Mouse (Mus musculus): ENCODE measurements around the gene Rnf128. TPM values are rescaled to one million over a fixed set of nuclear protein-coding genes. Genes with fewer than 3 reads are reported as not detected.
"Not testable (repeated sequence)": the region's sequence is repeated elsewhere in the genome, so short reads cannot be mapped to it uniquely, and the experiment has no call there.

Gene Rnf128
- polyA plus RNA-seq, 1 experiment from 2014 or later, result 35.9 TPM

- no peaks in the 10 kb centered on the region for H3K9me3 ChIP-seq (replicated peaks)
- no peak for ATAC-seq (replicated peaks; ENCODE audit: low FRiP score)
- 0 out of 2 replicates have a peak overlapping the region, but pooled peaks have one; percentile 13 for H3K27ac ChIP-seq
- H3K4me2 ChIP-seq, result no peak overlapping the region
- no peak overlapping the region for H3K9ac ChIP-seq
- 54% methylated on average over 5 of the region's 5 CpGs for WGBS
- no peaks in the 10 kb centered on the region for H3K4me1 ChIP-seq
- H3K36me3 ChIP-seq, result no peaks in the 10 kb centered on the region
- H3K27me3 ChIP-seq, result peaks cover 11% of the 10 kb centered on the region
- H3K4me3 ChIP-seq (replicated peaks), result no peak overlapping the region
Observed at GRCm38 (mm10) chrX:139562255-139562924, 726 bp upstream of the Rnf128 start.

- Histone ChIP-seq H3K9ac (no peak overlapping the region), H3K27ac (no peak overlapping the region), H3K36me3 (no peaks in the 10 kb centered on the region), H3K27me3 (peaks cover 8% of the 10 kb centered on the region), H3K4me2 (no peak overlapping the region), H3K4me3 (replicated peaks) (no peak overlapping the region), H3K9me3 (replicated peaks) (no peaks in the 10 kb centered on the region), H3K4me1 (no peaks in the 10 kb centered on the region)
- no peak for ATAC-seq (replicated peaks; ENCODE audit: low FRiP score)
- 78% methylated on average over 3 of the region's 3 CpGs for WGBS
Observed at GRCm38 (mm10) chrX:139570054-139570453, 6.9 kb downstream of the Rnf128 start.

GRCm38 (mm10) chrX:139578649-139579278 is 15.6 kb downstream of the Rnf128 start:
- Histone ChIP-seq H3K9me3 (replicated peaks) (0 out of 2 replicates have a peak, but pooled peaks cover 3% of the 10 kb centered on the region), H3K4me3 (replicated peaks) (no peak overlapping the region), H3K4me1 (no peaks in the 10 kb centered on the region), H3K4me2 (no peak overlapping the region), H3K9ac (no peak overlapping the region), H3K36me3 (no peaks in the 10 kb centered on the region), H3K27ac (no peak overlapping the region), H3K27me3 (peaks cover 7% of the 10 kb centered on the region; the same call in 1 of the 2 replicates)
- WGBS, result 55% methylated on average over 6 of the region's 6 CpGs
- peak; percentile 73 for ATAC-seq (replicated peaks; ENCODE audit: low FRiP score)

DNA sequence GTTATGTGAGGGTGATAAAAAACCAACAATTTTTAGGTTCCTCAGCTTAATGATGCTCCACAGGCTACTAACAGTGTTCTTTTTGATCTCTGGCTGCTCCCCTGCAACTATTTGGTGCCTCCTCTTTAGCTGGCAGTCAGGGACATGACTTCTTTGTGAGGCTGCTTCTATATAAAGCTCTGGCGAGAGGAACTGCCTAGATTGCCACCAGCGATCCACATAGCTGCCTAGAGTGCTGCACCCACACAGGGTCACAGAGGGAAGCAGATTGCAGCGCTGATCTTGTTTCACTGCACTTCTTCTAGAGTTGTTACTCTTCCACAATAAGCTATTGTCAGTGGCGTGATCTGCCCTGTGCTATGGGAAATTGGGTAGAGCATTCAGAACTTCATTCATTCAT is 20.5 kb downstream of the Rnf128 start:
- H3K9ac ChIP-seq, result no peak overlapping the region
- ATAC-seq (replicated peaks; ENCODE audit: low FRiP score), result no peak
- H3K4me3 ChIP-seq (replicated peaks), result no peak overlapping the region
- H3K9me3 ChIP-seq (replicated peaks), result 0 out of 2 replicates have a peak, but pooled peaks cover 3% of the 10 kb centered on the region
- H3K4me2 ChIP-seq, result no peak overlapping the region
- 35% methylated on average over 4 of the region's 4 CpGs for WGBS
- peaks cover 10% of the 10 kb centered on the region; the same call in 1 of the 2 replicates for H3K27me3 ChIP-seq
- no peak overlapping the region for H3K27ac ChIP-seq
- no peaks in the 10 kb centered on the region for H3K36me3 ChIP-seq
- H3K4me1 ChIP-seq, result no peaks in the 10 kb centered on the region

- 71% methylated on average over 2 of the region's 2 CpGs for WGBS
- H3K27me3 ChIP-seq, result peaks cover 15% of the 10 kb centered on the region; the same call in 1 of the 2 replicates
- not testable (repeated sequence) for ATAC-seq (replicated peaks; ENCODE audit: low FRiP score)
Observed at GRCm38 (mm10) chrX:139586676-139587075, 23.6 kb downstream of the Rnf128 start.

GRCm38 (mm10) chrX:139596404-139596803 is 33.3 kb downstream of the Rnf128 start:
- peaks cover 24% of the 10 kb centered on the region for H3K27me3 ChIP-seq
- no peaks in the 10 kb centered on the region for H3K4me1 ChIP-seq
- WGBS, result 82% methylated on average over 6 of the region's 6 CpGs
- no peaks in the 10 kb centered on the region for H3K36me3 ChIP-seq
- H3K4me3 ChIP-seq (replicated peaks), result no peak overlapping the region
- H3K4me2 ChIP-seq, result no peak overlapping the region
- ATAC-seq (replicated peaks; ENCODE audit: low FRiP score), result no peak
- no peak overlapping the region for H3K27ac ChIP-seq
- H3K9ac ChIP-seq, result no peak overlapping the region
- no peaks in the 10 kb centered on the region for H3K9me3 ChIP-seq (replicated peaks)

More at GRCm38 (mm10) chrX:139586676-139587075, 23.6 kb downstream of the Rnf128 start:
- H3K27ac ChIP-seq; H3K4me1 ChIP-seq; H3K36me3 ChIP-seq; H3K9ac ChIP-seq; H3K9me3 ChIP-seq (replicated peaks); H3K4me2 ChIP-seq; H3K4me3 ChIP-seq (replicated peaks): not testable (repeated sequence)

DNA sequence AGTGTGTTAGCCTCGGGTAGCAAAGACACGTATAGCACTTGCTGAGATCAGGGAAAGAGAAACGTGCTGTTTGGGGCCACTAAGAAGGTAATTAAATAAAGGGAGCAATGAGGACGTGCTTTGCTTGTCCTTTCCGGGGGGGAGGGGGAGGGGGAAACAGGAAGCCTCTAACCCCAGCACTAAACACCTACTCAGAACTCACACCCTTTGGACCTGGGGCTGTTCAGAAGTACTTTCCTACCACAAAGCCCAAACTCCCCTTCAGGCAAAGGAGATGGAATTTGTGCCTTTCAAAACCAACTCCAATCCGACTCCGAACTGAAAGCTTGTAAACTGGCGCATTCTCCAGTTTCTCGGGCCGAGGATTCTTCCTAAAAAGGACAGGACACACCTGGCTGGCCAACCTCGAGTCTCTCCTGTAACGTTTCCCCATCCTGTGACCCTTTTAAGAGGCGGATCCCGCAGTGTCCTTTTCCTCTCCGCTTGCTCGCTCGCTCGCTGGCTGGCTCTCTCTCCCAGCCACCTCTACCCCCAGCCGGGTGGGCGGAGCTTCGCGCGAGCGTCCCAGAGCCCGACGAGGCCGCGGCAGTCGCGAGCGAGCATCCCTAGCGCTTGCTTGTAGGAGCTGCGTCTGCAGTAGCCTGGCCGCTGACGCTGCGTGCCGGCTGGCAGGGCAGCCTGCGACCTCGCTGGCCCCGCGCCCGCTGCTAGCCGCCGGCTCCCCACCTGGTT is 47.1 kb downstream of the Rnf128 start:
- Histone ChIP-seq H3K36me3 (no peaks in the 10 kb centered on the region), H3K4me3 (replicated peaks) (peak overlapping the region; percentile 60), H3K9me3 (replicated peaks) (no peaks in the 10 kb centered on the region), H3K9ac (peak overlapping the region; percentile 50), H3K27me3 (peaks cover 30% of the 10 kb centered on the region), H3K27ac (peak overlapping the region; percentile 41; the same call in 1 of the 2 replicates), H3K4me1 (0 out of 2 replicates have a peak, but pooled peaks cover 3% of the 10 kb centered on the region), H3K4me2 (peak overlapping the region; percentile 80)
- 16% methylated on average over 44 of the region's 44 CpGs for WGBS
- peak; percentile 98 for ATAC-seq (replicated peaks; ENCODE audit: low FRiP score)

DNA sequence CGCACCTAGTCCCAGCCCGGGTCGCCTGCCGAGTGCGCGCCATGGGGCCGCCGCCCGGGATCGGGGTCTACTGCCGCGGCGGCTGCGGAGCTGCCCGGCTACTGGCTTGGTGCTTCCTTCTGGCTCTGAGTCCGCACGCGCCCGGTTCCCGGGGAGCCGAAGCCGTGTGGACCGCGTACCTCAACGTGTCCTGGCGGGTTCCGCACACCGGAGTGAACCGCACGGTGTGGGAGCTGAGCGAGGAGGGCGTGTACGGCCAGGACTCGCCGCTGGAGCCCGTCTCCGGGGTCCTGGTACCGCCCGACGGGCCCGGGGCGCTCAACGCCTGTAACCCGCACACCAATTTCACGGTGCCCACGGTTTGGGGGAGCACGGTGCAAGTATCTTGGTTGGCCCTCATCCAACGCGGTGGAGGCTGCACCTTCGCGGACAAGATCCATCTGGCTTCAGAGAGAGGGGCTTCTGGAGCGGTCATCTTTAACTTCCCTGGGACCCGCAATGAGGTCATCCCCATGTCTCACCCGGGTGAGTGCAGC is 47.7 kb downstream of the Rnf128 start:
- Histone ChIP-seq H3K27me3 (peaks cover 30% of the 10 kb centered on the region), H3K36me3 (no peaks in the 10 kb centered on the region), H3K27ac (peak overlapping the region; percentile 41; the same call in 1 of the 2 replicates), H3K4me1 (0 out of 2 replicates have a peak, but pooled peaks cover 3% of the 10 kb centered on the region), H3K4me3 (replicated peaks) (peak overlapping the region; percentile 60), H3K9me3 (replicated peaks) (no peaks in the 10 kb centered on the region), H3K4me2 (peak overlapping the region; percentile 80), H3K9ac (peak overlapping the region; percentile 50)
- 19% methylated on average over 52 of the region's 54 CpGs for WGBS
- peak; percentile 83 for ATAC-seq (replicated peaks; ENCODE audit: low FRiP score)

- no peaks in the 10 kb centered on the region for H3K36me3 ChIP-seq
- H3K4me3 ChIP-seq (replicated peaks), result no peak overlapping the region
- no peak overlapping the region for H3K4me2 ChIP-seq
- H3K27ac ChIP-seq, result no peak overlapping the region
- 86% methylated on average over 2 of the region's 2 CpGs for WGBS
- H3K9me3 ChIP-seq (replicated peaks), result no peaks in the 10 kb centered on the region
- H3K27me3 ChIP-seq, result peaks cover 27% of the 10 kb centered on the region
- no peak for ATAC-seq (replicated peaks; ENCODE audit: low FRiP score)
- H3K4me1 ChIP-seq, result 0 out of 2 replicates have a peak, but pooled peaks cover 3% of the 10 kb centered on the region
- H3K9ac ChIP-seq, result no peak overlapping the region
Observed at GRCm38 (mm10) chrX:139614761-139615160, 51.6 kb downstream of the Rnf128 start.

- no peaks in the 10 kb centered on the region for H3K36me3 ChIP-seq
- no peaks in the 10 kb centered on the region for H3K9me3 ChIP-seq (replicated peaks)
- ATAC-seq (replicated peaks; ENCODE audit: low FRiP score), result no peak
- no peak overlapping the region for H3K4me2 ChIP-seq
- H3K27me3 ChIP-seq, result no peaks in the 10 kb centered on the region; the same call in 1 of the 2 replicates
- no peak overlapping the region for H3K27ac ChIP-seq
- WGBS, result 90% methylated on average over 3 of the region's 4 CpGs
- no peak overlapping the region for H3K9ac ChIP-seq
- no peaks in the 10 kb centered on the region for H3K4me1 ChIP-seq
- H3K4me3 ChIP-seq (replicated peaks), result no peak overlapping the region
Observed at GRCm38 (mm10) chrX:139622071-139622470, 59.0 kb downstream of the Rnf128 start.

DNA sequence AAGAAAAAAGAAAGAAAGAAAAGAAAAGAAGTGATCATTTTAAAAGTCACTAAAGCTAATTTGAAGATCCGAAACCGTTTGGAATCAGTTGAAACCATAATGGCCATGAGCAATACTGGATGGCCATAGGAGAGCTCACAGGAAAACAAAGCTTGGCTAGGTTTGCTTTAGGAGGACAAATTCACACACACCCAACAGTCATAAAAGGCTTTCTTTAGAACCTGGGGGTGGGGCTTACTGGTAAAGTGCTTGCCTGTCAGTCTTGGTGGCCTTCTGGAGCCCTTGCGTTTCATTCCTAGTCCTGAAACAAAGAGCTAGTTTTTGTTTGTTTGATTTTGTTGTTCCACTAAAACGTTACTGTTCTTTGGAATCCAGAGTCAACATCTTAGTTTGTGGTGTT is 71.6 kb downstream of the Rnf128 start:
- Histone ChIP-seq H3K9me3 (replicated peaks) (no peaks in the 10 kb centered on the region), H3K27ac (no peak overlapping the region), H3K4me3 (replicated peaks) (no peak overlapping the region), H3K4me2 (no peak overlapping the region), H3K27me3 (peaks cover 4% of the 10 kb centered on the region), H3K36me3 (no peaks in the 10 kb centered on the region), H3K9ac (no peak overlapping the region), H3K4me1 (no peaks in the 10 kb centered on the region)
- 60% methylated on average over 4 of the region's 4 CpGs for WGBS
- ATAC-seq (replicated peaks; ENCODE audit: low FRiP score), result no peak
